Mouse (Mus musculus) forebrain, embryonic 12.5 days (tissue): Measurements from ENCODE around the gene Vmn2r4. TPM values are rescaled to one million over a fixed set of nuclear protein-coding genes. Genes with fewer than 3 reads are reported as not detected.
"Not testable (repeated sequence)": the region's sequence is repeated elsewhere in the genome, so short reads cannot be mapped to it uniquely, and the experiment has no call there.

Source experiments
- ATAC-seq: fragments of 200-750 bp; cut with Nextera tagmentation; 2 replicates; pipeline ENCODE4 v1.8.0; 2017; ENCODE audit warnings: moderate TSS enrichment; ENCODE audit not compliant: low FRiP score
- H3K27ac ChIP-seq: fragments of 300-500 bp; sonication (generic); 2 replicates; pipeline ENCODE4 v1.5.1; 2016; ENCODE audit warnings: mild to moderate bottlenecking
- H3K27me3 ChIP-seq: fragments of 300-500 bp; sonication (generic); 2 replicates; pipeline ENCODE4 v1.6.1; 2016; ENCODE audit warnings: mild to moderate bottlenecking
- H3K36me3 ChIP-seq: fragments of 300-500 bp; sonication (generic); replicated peaks from 2 replicates; pipeline ENCODE4 v1.6.1; 2016; ENCODE audit warnings: mild to moderate bottlenecking
- H3K4me1 ChIP-seq: fragments of 300-500 bp; sonication (generic); 2 replicates; pipeline ENCODE4 v1.6.1; 2016
- H3K4me2 ChIP-seq: fragments of 300-500 bp; sonication (generic); 2 replicates; pipeline ENCODE4 v1.6.1; 2016; ENCODE audit warnings: mild to moderate bottlenecking, moderate library complexity
- H3K4me3 ChIP-seq: fragments of 300-500 bp; sonication (generic); replicated peaks from 2 replicates; pipeline ENCODE4 v1.5.1; 2016; ENCODE audit warnings: mild to moderate bottlenecking
- H3K9ac ChIP-seq: fragments of 300-500 bp; sonication (generic); 2 replicates; pipeline ENCODE4 v1.6.1; 2016; ENCODE audit warnings: mild to moderate bottlenecking
- H3K9me3 ChIP-seq: fragments of 300-500 bp; sonication (generic); 2 replicates; pipeline ENCODE4 v1.6.1; 2016
- WGBS: fragments of 180-500 bp; shearing (Covaris S2); methylation state at CpG from one replicate; pipeline ENCODE4 v1.1.7; 2016; 5-methylcytosine and 5-hydroxymethylcytosine counted together
- polyA plus RNA-seq: library from polyadenylated mRNA; unstranded; fragments of >200 nt; fragmentation: Nextera tagmentation; extraction: Ambion mirVana; gene quantifications from 2 replicates; pipeline ENCODE4 v1.2.1, GENCODE M21; 2016

Gene Vmn2r4
- polyA plus RNA-seq = not detected in 2 replicates

DNA sequence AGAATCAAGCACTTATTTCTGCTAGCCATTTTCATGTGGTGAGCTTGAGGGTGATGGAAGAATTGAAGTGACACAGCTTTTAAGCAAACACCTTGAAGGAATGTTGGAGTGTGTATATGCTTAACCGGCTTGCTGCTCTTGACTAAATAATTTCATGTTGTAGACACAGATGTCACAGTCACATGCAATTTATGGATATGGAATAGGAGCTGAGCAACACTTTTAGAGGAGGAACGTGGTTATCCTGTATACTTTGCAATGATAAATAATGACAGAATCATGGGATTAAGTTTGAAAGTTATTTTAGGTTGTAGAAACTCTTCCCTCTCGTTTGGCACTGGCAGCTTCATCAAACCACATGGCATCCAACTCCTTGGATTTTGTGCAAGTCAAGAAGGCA lies at the start of gene Vmn2r4:
Vmn2r4 (minus strand) TSS at position 101 of the 400 bp plus-strand sequence.
- not testable (repeated sequence) for H3K27me3 ChIP-seq, H3K36me3 ChIP-seq, H3K4me2 ChIP-seq, H3K4me1 ChIP-seq, H3K4me3 ChIP-seq, H3K9me3 ChIP-seq, ATAC-seq, H3K27ac ChIP-seq, H3K9ac ChIP-seq
- 84% methylated on average over 3 of the region's 3 CpGs for WGBS

GRCm38 (mm10) chr3:64434261-64434660 lies 19.1 kb upstream of the Vmn2r4 start:
- H3K9me3 ChIP-seq, H3K27me3 ChIP-seq, H3K4me3 ChIP-seq, ATAC-seq, H3K36me3 ChIP-seq, H3K9ac ChIP-seq, H3K4me1 ChIP-seq, H3K27ac ChIP-seq, H3K4me2 ChIP-seq: not testable (repeated sequence)
- 89% methylated on average over 7 of the region's 7 CpGs for WGBS

DNA sequence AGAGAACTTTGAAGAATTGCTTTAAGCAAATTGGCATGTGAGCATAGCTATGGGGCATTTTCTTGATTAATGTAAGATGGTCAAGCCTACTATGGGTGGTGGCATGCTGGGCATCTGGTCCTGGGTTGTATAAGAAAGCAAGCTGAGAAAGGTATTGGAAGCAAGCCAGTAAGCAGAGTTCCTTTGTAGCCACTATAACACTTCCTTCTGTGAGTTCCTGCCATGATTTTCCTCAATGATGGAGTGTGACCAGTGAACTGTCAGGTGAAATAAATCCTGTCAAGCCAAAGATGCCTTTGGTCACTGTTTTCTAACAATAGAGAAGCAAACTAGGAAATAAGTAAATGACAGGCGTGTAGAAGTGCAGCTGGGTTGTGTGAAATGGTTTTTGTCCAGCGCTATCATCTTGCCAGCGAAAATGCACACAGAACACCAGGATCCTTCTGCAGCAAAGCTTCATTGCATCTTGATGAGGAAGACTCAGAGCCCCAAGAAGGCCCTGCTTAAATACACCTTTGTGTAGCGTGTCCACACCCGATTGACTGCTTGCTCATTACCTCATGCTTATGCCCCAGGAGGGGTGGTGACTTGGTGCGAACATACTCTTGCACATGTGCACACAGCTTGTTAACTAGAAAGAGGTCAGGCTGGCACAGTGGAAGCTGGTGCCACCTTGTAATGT lies 13.1 kb upstream of the Vmn2r4 start:
- not testable (repeated sequence) for H3K36me3 ChIP-seq, H3K27me3 ChIP-seq, H3K9me3 ChIP-seq, H3K4me3 ChIP-seq, H3K4me1 ChIP-seq, ATAC-seq, H3K4me2 ChIP-seq, H3K9ac ChIP-seq, H3K27ac ChIP-seq
- WGBS = 88% methylated on average over 6 of the region's 6 CpGs

GRCm38 (mm10) chr3:64422141-64422540 lies 7.0 kb upstream of the Vmn2r4 start:
- WGBS = 84% methylated on average over 1 of the region's 1 CpGs
- not testable (repeated sequence) for H3K9ac ChIP-seq, H3K27me3 ChIP-seq, H3K27ac ChIP-seq, H3K36me3 ChIP-seq, H3K4me1 ChIP-seq, H3K9me3 ChIP-seq, H3K4me3 ChIP-seq, H3K4me2 ChIP-seq, ATAC-seq

DNA sequence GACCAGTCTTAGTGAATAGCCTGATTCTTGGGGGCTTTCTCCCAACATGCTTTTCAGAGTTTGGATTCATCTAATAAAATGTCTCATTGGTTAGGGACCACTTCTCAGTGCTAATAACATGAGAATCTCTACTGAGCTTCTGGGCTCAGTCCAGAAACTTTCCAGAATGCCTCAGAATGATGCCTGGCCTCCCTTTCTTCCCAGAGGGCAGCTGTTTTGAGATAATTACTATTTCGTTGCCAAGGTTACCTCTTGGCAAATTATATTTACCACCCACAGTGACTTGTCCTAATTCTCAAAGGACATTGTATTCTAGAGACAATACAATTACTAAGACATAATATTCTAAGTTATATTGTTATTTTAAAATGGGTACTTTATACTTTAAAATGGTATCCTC lies 2.3 kb upstream of the Vmn2r4 start:
- not testable (repeated sequence) for ATAC-seq, H3K36me3 ChIP-seq, H3K27ac ChIP-seq, H3K9ac ChIP-seq, H3K27me3 ChIP-seq, H3K4me1 ChIP-seq, H3K4me2 ChIP-seq, H3K9me3 ChIP-seq, H3K4me3 ChIP-seq
- 77% methylated on average over 1 of the region's 1 CpGs for WGBS

DNA sequence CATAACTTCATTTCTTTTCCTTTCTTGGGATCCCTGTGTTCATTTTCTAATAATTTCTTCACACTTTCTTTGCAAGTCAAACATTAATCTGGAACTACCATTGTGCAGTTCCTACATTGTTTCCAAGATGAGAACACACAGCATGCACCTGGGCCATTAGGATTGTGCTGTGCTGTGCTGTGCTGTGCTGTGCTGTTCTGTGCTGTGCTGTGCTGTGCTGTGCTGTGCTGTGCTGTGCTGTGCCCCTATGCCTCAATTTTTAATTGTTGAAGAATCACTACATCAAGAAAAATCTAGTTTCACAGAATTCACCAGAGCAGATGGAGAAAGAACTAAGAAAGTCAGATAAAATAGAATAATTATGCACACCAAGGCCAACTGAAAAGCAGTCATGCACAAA lies 915 bp downstream of the Vmn2r4 start:
- not testable (repeated sequence) for H3K9me3 ChIP-seq, H3K27ac ChIP-seq, H3K4me2 ChIP-seq, H3K9ac ChIP-seq, H3K4me1 ChIP-seq, H3K4me3 ChIP-seq, H3K36me3 ChIP-seq, H3K27me3 ChIP-seq, ATAC-seq

DNA sequence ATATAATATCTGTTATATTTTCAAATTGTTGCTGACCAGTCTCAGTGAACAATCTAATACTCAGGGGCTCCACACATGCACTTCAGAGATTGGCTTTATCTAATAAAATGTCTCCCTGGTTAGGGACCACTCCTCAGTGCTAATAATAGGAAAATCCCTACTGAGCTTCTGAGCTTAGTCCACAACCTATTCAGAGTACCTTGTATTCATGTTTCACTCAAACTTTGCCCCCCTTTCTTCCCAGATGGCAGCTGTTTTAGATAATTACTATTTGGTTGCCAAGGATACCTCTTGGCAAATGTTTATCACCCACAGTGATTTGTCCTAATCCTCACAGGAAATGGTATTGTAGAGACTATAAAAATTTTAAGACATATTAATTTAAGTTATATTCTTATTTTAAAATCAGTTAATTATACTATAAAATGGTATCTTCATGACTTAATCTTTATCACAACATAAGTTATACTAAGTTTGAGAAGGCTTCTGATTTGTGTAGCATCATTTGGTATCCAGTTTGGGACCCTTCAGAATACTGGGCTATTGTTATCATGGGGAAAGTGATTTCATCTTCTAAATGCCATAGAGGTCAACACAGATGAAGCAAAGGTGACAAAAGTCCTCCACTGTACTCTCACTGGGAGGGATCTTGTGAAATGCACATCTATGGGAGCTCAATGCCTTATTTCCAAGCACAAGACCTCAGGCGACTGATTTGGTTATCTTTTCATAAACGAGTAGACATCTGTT lies 55.7 kb downstream of the Vmn2r4 start:
- H3K36me3 ChIP-seq = no peaks in the 10 kb centered on the region
- H3K4me3 ChIP-seq = no peak overlapping the region
- no peak overlapping the region for H3K4me2 ChIP-seq
- 19% methylated on average over 2 of the region's 2 CpGs for WGBS
- H3K4me1 ChIP-seq = peaks cover 3% of the 10 kb centered on the region
- no peaks in the 10 kb centered on the region for H3K9me3 ChIP-seq
- H3K27me3 ChIP-seq = no peaks in the 10 kb centered on the region
- no peak overlapping the region for H3K9ac ChIP-seq
- peak; percentile 65; the same call in 1 of the 2 replicates for ATAC-seq
- no peak overlapping the region for H3K27ac ChIP-seq

Other genes starting within 250 kb of the Vmn2r4 start
- not detected in 2 replicates for gene Vmn2r3, start 125.7 kb downstream of the Vmn2r4 start, polyA plus RNA-seq
- not detected in 2 replicates for gene Vmn2r5, start 94.5 kb upstream of the Vmn2r4 start, polyA plus RNA-seq
- gene Vmn2r6, start 150.5 kb upstream of the Vmn2r4 start, polyA plus RNA-seq = not detected in 2 replicates